Mouse (Mus musculus) cortical plate, adult 2 months (tissue): ENCODE results near the gene Cxcl14. TPM values are rescaled to one million over a fixed set of nuclear protein-coding genes. Genes with fewer than 3 reads are reported as not detected.

Source experiments
- H3K27ac ChIP-seq: fragments of 200-500 bp; 2 replicates; pipeline ENCODE4 v1.5.1; 2012; ENCODE audit warnings: low read length, control low read depth, inconsistent platforms; ENCODE audit not compliant: insufficient read depth
- H3K4me1 ChIP-seq: fragments of 200-500 bp; 2 replicates; pipeline ENCODE4 v1.6.1; 2011; ENCODE audit warnings: low read length; ENCODE audit not compliant: control insufficient read depth, insufficient read depth
- H3K4me3 ChIP-seq: fragments of 200-500 bp; 2 replicates; pipeline ENCODE4 v1.5.1; 2011; ENCODE audit warnings: mild to moderate bottlenecking, low read length, control low read depth; ENCODE audit not compliant: insufficient read depth
- CTCF ChIP-seq: fragments of 200-500 bp; IDR thresholded peaks from 2 replicates; pipeline ENCODE4 v1.5.1; 2011; ENCODE audit warnings: mild to moderate bottlenecking, control low read depth, low read length; ENCODE audit not compliant: insufficient read depth; ENCODE audit errors: extremely low read depth
- POLR2A ChIP-seq: fragments of 200-500 bp; IDR thresholded peaks from 2 replicates; pipeline ENCODE4 v1.6.1; 2011; ENCODE audit warnings: mild to moderate bottlenecking, low read length, control low read depth; ENCODE audit not compliant: insufficient read depth; ENCODE audit errors: extremely low read depth
- polyA plus RNA-seq: library from polyadenylated mRNA; depleted of rRNA; stranded (reverse); fragments of >200 nt; gene quantifications from 2 replicates; pipeline ENCODE4 v1.2.3, GENCODE M21; 2012; rRNA removed

Cxcl14 gene
- polyA plus RNA-seq, 1 experiment = 155 TPM

DNA sequence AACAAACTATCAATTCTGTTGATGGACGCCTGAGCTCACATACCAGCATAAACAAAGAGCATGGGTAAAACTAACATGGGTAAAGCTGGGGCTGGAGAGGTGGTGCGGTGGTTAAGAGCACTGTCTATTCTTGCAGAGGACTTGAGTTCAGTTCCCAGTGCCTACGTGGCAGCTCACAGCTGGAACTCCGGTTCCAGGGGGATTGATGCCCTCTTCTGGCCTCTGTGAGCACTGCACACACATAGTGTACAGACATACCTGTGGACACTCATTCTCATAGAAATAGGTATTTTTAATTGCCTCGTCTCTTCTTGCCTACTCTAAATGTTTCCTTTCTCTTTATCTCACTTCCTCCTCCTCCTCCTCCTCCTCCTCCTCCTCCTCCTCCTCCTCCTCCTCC, 53.2 kb downstream of the Cxcl14 start:
- no peaks in the 10 kb centered on the region for H3K4me1 ChIP-seq
- TF ChIP-seq POLR2A (no peak), CTCF (no peak)
- no peak overlapping the region for H3K27ac ChIP-seq
- H3K4me3 ChIP-seq = no peak overlapping the region

DNA sequence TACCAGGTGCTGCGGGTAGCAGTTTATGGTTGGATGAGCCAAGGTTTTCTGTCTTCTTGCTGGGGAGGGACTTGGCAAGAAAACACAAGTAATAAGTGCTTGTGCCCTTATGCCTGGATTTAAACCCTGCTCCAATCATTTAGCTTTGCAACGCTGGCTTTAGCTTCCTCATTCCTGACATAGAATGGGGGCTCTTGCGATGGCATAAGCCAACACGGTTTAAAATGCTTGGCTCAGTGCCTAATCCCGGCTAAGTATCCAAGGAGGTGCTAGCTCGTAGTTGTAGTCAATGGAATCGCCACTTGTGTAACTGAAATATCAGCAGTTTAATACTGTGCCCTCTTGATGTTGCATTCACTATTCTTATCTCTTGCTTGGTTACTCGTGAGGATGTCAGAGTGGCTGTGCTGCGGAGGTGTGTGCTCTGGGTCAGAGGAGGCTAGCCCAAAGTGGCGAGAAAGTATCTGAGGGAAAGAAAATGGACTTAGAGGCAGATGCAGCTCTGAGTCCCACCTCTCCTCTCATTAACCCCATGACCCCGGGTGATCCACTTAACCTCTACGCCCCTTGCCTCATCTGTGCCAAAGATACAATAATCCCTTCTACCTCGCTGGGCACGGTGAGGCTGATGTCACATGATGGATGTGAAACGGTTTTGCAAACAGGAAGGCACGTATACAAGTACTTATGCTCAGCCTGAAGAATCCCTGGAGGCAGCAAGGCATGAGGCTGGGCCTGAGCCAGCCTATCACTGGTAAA, 56.2 kb downstream of the Cxcl14 start:
- Histone ChIP-seq H3K4me3 (no peak overlapping the region), H3K27ac (no peak overlapping the region), H3K4me1 (no peaks in the 10 kb centered on the region)
- TF ChIP-seq CTCF = no peak
- TF ChIP-seq POLR2A = no peak

Other genes starting within 250 kb of the Cxcl14 start
- gene H2afy, start 160.2 kb downstream of the Cxcl14 start, polyA plus RNA-seq = 110 and 116 TPM in 2 replicates
- 2.4 and 2.5 TPM in 2 replicates for gene Tifab, start 117.7 kb downstream of the Cxcl14 start, polyA plus RNA-seq
- 0.21 and 0.23 TPM in 2 replicates for gene Neurog1, start 44.4 kb downstream of the Cxcl14 start, polyA plus RNA-seq
- gene Gm3045, start 130.0 kb upstream of the Cxcl14 start, polyA plus RNA-seq = not detected in 2 replicates
- 0.04 and 0.06 TPM in 2 replicates for gene Slc25a48, start 141.8 kb upstream of the Cxcl14 start, polyA plus RNA-seq
- not detected in 2 replicates for gene Il9, start 185.7 kb upstream of the Cxcl14 start, polyA plus RNA-seq
- 5.5 and 6.1 TPM in 2 replicates for gene Fbxl21, start 225.9 kb upstream of the Cxcl14 start, polyA plus RNA-seq